Mouse (Mus musculus) frontal cortex, postnatal 36 days (tissue): ENCODE data around the gene Olfr898.

Experiments
- DNase-seq, 2 experiments: peaks; one replicate each; pipeline ENCODE4 v3.0.0; 2022; ENCODE audit warnings: low spot score in 2 of 2

Gene Olfr898

DNA sequence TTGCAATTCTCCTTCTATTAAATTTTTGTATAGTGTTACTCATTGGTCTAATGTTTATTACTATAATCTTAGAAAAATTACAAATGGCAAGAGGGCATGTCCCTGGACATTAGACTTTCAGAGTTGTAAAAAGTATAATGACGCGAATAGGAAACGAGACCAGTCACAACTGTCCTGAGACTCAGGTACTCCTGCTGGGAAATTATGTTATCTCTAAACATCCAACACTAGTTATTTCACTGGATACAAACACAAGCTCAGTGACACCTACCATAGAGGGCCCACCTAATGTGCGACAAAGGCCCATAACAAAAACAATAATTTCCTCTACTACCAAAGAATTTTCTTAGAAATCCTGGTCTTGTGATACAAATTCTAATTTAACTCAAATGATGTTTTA is at the start of gene Olfr898:
TSS of gene Olfr898 (plus strand) at position 301 of the 400 bp plus-strand sequence.
- no peak for DNase-seq

GRCm38 (mm10) chr9:38328760-38329159 is 19.5 kb upstream of the Olfr898 start, which contains the start of gene Olfr25:
Olfr25 (plus strand) TSS chr9:38329060.
- DNase-seq: peak in 1 of 2 experiments; percentile 1

DNA sequence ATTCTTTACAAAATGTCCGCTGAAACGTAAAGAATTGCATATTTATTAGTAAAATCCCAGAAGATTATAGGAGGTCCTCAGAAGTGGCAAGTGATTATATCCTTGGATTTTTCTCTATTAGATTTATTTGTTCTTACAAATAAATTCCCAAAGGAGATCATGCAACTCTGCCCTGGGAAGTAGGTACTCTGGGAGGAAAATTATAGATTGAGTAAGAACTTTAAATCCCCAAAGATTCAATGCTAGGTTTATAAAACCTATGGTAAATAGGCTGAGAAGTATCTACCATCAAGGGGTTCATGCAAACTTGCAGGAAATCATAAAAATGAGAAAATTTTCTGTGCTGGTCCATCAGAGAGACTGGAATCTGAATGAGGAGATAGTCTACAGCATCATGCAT is 18.4 kb downstream of the Olfr898 start, which contains the start of gene Olfr250:
TSS of gene Olfr250 (plus strand) at position 301 of the 400 bp plus-strand sequence.
- DNase-seq: no peak

DNA sequence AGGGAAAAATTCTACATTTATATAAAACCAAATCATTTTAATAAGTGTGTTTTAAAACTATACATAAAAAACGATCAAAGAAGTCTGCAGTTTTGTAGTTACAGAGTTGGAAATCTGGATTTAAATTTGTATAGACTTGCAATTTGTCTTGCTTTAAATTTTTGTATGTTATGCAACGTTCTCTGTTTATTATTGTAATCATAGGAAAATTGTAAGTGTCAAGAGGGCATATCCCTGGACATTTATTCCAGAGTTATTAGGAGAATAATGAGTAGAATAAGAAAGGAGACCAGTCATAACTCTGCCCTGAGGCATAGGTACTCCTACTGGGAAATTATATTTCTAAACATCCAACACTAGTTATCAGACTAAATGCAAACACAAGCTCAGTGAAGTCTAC is 28.6 kb downstream of the Olfr898 start, which contains the start of gene Olfr251:
TSS of gene Olfr251 (plus strand) at position 301 of the 400 bp plus-strand sequence.
- no peak for DNase-seq

GRCm38 (mm10) chr9:38401398-38401797 is 53.2 kb downstream of the Olfr898 start, which contains the start of gene Olfr147:
Olfr147 (plus strand) TSS chr9:38401698.
- DNase-seq: no peak
